Mouse (Mus musculus): Measurements from ENCODE around the gene Ggt1.

DNA sequence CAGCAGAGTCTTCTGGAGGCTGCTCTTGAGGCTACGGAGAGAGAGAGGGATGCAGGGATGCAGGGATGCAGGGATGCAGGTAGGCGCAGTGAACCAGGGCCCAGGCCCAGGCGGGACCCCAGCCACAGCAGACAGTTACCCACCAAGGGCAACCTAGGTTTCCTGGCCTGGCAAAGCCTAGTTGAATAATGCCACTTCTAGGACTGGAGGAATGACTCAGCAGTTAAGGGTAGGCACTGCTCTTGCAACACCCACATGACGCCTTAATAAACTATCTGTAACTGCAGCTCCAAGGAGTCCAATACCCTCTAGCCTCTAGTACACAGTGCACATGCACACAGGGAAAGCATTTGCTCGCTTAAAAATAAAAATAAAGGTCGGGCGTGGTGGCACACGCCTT, 7.3 kb upstream of the Ggt1 start:
- TF ChIP-seq USF1 (IDR thresholded peaks at IDR 0.05; ENCODE audit: low read depth) (no peak), CEBPB (IDR thresholded peaks at IDR 0.05; ENCODE audit: insufficient read depth, poor library complexity, severe bottlenecking) (no peak), MYOD1 (IDR thresholded peaks at IDR 0.05; ENCODE audit: control insufficient read depth in 1 of 3, insufficient read length in 2 of 3, low read depth in 2 of 3) (no peak), TCF3 (IDR thresholded peaks at IDR 0.05; ENCODE audit: insufficient read length, low read depth) (no peak), POLR2AphosphoS2 (IDR thresholded peaks at IDR 0.05; ENCODE audit: insufficient read length, low read depth) (no peak), POLR2A (IDR thresholded peaks at IDR 0.05; ENCODE audit: insufficient read length, low read depth) (no peak)
